Mouse (Mus musculus): ENCODE results near the gene Krtcap3.

- TF ChIP-seq GATA1 (IDR thresholded peaks at IDR 0.05; ENCODE audit: borderline replicate concordance, low read length) (no peak), FLI1 (IDR thresholded peaks at IDR 0.05; ENCODE audit: low read length) (no peak)
Measured at GRCm38 (mm10) chr5:31254901-31255300, 3.4 kb downstream of the Krtcap3 start.

All from megakaryocyte, embryonic 14.5 days (primary cell).